Mouse (Mus musculus) limb, embryonic 13.5 days (tissue): ENCODE measurements around the gene Mthfr. TPM values are rescaled to one million over a fixed set of nuclear protein-coding genes. Genes with fewer than 3 reads are reported as not detected.

ENCODE experiments used
- ATAC-seq: fragments of 200-750 bp; cut with Nextera tagmentation; 2 replicates; pipeline ENCODE4 v1.8.0; 2017; ENCODE audit warnings: low read depth, moderate number of reproducible peaks, moderate TSS enrichment; ENCODE audit not compliant: low FRiP score
- H3K27ac ChIP-seq: fragments of 300-500 bp; sonication (generic); 2 replicates; pipeline ENCODE4 v1.5.1; 2015; ENCODE audit warnings: inconsistent platforms, mild to moderate bottlenecking, moderate library complexity
- H3K27me3 ChIP-seq: fragments of 300-500 bp; sonication (generic); 2 replicates; pipeline ENCODE4 v1.6.1; 2015; ENCODE audit warnings: mild to moderate bottlenecking, inconsistent platforms
- H3K36me3 ChIP-seq: fragments of 300-500 bp; sonication (generic); 2 replicates; pipeline ENCODE4 v1.6.1; 2015; ENCODE audit warnings: inconsistent platforms, mild to moderate bottlenecking, moderate library complexity
- H3K4me1 ChIP-seq: fragments of 300-500 bp; sonication (generic); 2 replicates; pipeline ENCODE4 v1.6.1; 2015; ENCODE audit warnings: inconsistent platforms
- H3K4me2 ChIP-seq: fragments of 300-500 bp; sonication (generic); replicated peaks from 2 replicates; pipeline ENCODE4 v1.6.1; 2015; ENCODE audit warnings: inconsistent platforms, mild to moderate bottlenecking, moderate library complexity
- H3K4me3 ChIP-seq: fragments of 300-500 bp; sonication (generic); 2 replicates; pipeline ENCODE4 v1.5.1; 2015; ENCODE audit warnings: moderate library complexity, mild to moderate bottlenecking, inconsistent platforms
- H3K9ac ChIP-seq: fragments of 300-500 bp; sonication (generic); 2 replicates; pipeline ENCODE4 v1.6.1; 2015; ENCODE audit warnings: mild to moderate bottlenecking, inconsistent platforms
- H3K9me3 ChIP-seq: fragments of 300-500 bp; sonication (generic); 2 replicates; pipeline ENCODE4 v1.6.1; 2016; ENCODE audit warnings: inconsistent platforms
- whole genome bisulfite sequencing: fragments of 180-500 bp; shearing (Covaris S2); methylation state at CpG from one replicate; pipeline ENCODE4 v1.1.7; 2015; 5-methylcytosine and 5-hydroxymethylcytosine counted together
- polyA plus RNA-seq: library from polyadenylated mRNA; unstranded; fragments of >200 nt; fragmentation: Nextera tagmentation; extraction: Ambion mirVana; gene quantifications from 2 replicates; pipeline ENCODE4 v1.2.1, GENCODE M21; 2015

The Mthfr gene
- polyA plus RNA-seq, 1 experiment from 2014 or later = 24.9 TPM

DNA sequence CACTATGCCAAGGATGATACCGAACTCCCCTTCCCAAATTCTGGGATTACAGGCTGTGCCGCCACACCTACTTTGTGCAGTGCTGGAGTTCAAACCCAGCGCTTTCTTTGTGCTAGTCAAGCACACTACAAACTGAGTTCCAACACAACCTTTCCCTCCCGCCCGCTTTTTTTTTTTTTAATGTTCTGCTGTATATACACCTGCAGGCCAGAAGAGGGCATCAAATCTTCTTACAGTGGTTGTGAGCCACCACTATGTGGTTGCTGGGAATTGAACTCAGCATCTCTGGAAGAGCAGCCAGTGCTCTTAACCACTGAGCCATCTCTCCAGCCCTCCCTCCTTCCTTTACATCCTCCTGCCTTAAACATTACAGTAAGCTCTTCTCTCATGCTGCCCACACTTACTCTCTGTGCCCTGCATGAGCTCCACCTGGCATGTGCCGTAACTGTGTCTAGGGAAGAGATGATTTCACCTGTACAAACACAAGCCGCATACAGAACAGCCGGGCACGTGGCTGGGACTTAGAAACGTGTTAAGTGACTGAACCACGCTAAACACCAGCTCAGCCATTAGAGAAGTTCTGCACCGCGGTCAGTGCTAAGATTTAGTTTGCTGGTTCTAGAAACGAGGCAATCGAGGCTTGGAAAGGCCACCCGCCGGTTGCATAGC is 35.8 kb downstream of the Mthfr start:
- 47% methylated on average over 17 of the region's 17 CpGs for WGBS
- H3K4me3 ChIP-seq = peak overlapping the region; percentile 38
- H3K27me3 ChIP-seq = no peaks in the 10 kb centered on the region
- no peak overlapping the region for H3K27ac ChIP-seq
- H3K9me3 ChIP-seq = no peaks in the 10 kb centered on the region
- H3K4me1 ChIP-seq = peaks cover 5% of the 10 kb centered on the region; the same call in 1 of the 2 replicates
- H3K9ac ChIP-seq = 0 out of 2 replicates have a peak overlapping the region, but pooled peaks have one; percentile 54
- 0 out of 2 replicates have a peak, but pooled peaks have one; percentile 16 for ATAC-seq
- peaks cover 6% of the 10 kb centered on the region for H3K36me3 ChIP-seq
- peak overlapping the region; percentile 58 for H3K4me2 ChIP-seq

DNA sequence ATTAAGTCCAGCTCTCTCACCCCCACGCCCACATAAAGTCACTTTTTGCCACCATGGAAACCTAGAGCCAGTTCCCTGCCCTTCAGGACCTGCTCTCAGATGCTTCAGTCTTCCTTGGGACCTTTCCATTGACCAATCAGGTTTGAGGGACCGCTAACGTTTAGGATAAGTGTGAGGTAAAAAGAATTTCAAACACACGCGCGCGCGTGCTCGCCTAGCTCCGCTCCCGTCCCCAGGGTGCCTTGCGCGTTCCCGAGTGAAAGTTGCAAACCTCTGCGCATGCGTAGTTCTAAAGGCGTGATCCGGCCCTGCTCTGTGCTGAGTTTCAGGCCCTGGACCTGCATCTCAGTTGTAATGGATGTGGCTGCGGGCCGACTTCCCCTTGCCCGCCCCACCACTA is 36.4 kb downstream of the Mthfr start:
- ATAC-seq = 0 out of 2 replicates have a peak, but pooled peaks have one; percentile 19

DNA sequence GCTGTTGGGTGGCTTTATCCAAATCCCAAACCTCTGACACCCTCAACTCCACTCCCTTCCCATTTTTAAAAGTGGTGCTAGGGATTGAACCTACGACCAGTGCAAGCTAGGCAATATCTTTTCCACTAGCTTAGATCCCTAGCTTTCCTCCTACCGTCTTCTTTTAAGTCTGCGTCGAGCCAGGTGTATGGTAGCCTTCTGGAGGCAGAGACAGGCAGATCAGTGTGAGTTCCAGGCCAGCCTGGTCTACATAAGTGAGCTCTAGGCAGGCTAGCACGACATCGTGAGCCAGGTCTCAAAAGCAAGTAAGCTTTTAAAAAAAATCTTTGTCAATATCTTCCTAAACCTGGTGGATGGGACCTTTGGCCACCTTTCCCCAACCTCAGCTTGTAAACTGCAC is 37.0 kb downstream of the Mthfr start:
- 86% methylated on average over 6 of the region's 6 CpGs for WGBS
- Histone ChIP-seq H3K9me3 (no peaks in the 10 kb centered on the region), H3K27ac (no peak overlapping the region), H3K4me2 (no peak overlapping the region), H3K36me3 (peaks cover 17% of the 10 kb centered on the region), H3K4me3 (no peak overlapping the region), H3K4me1 (peaks cover 5% of the 10 kb centered on the region; the same call in 1 of the 2 replicates), H3K27me3 (no peaks in the 10 kb centered on the region), H3K9ac (no peak overlapping the region)
- no peak for ATAC-seq

More for the DNA sequence above, 36.4 kb downstream of the Mthfr start:
- Histone ChIP-seq H3K4me2 (peak overlapping the region; percentile 58), H3K27ac (no peak overlapping the region; the same call in 1 of the 2 replicates), H3K4me3 (peak overlapping the region; percentile 38), H3K9ac (peak overlapping the region; percentile 54; the same call in 1 of the 2 replicates), H3K4me1 (peaks cover 5% of the 10 kb centered on the region; the same call in 1 of the 2 replicates), H3K27me3 (no peaks in the 10 kb centered on the region), H3K9me3 (no peaks in the 10 kb centered on the region), H3K36me3 (peaks cover 13% of the 10 kb centered on the region)
- WGBS = 33% methylated on average over 21 of the region's 21 CpGs

DNA sequence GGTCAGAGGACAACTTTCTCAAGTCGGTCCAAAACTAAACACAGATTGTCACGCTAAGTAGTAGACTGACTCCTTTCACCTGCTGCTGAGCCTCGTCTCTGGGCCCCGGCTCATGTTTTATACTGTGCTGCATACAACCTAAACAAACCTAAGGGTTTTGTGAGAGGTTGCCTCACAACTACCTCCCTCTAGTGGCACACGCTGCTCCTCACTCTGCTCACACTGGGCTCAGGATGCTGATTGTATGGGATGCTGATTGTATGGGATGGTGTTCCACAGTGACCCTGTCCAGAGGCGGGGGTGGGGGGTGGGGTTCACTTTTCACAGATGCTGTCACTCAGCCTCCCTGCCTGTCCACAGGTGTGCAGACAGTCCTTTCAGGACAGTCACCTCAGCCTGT is 40.3 kb downstream of the Mthfr start:
- H3K27ac ChIP-seq = no peak overlapping the region
- H3K4me3 ChIP-seq = no peak overlapping the region
- H3K27me3 ChIP-seq = no peaks in the 10 kb centered on the region
- no peaks in the 10 kb centered on the region for H3K9me3 ChIP-seq
- 72% methylated on average over 6 of the region's 6 CpGs for WGBS
- no peak overlapping the region for H3K9ac ChIP-seq
- peaks cover 23% of the 10 kb centered on the region for H3K36me3 ChIP-seq
- no peak for ATAC-seq
- H3K4me2 ChIP-seq = no peak overlapping the region
- peaks cover 14% of the 10 kb centered on the region for H3K4me1 ChIP-seq

DNA sequence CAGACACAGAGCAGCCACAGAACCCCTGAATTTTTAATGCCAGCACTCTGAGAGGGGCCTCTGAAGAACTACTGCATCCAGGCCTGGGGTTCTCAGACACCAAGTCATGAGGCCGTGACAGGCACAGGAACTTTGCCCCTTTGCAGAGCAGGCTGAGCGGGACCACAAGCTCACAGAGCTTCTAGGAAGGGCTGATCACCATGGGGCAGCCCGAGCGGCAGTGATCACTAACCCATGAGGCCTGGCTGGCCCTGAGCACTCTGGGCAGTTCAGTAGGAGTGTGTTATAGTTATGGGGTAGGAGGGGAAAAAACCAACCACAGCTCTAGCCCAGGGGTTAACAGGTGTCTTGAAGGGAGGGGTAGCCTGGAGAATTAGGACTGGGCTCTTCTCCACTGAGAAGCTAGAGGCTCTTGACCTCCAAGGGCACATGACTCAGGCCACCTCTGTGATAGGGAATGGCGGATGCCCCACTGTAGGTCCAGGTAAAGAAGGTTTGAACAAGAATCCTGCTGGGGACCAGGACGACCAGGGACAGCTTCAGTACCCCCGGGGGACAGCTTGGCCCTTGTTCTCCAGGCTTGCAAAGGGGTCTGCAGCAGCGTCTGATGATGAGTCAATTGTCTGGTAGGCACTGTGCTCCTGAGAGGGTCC is 41.2 kb downstream of the Mthfr start:
- Histone ChIP-seq H3K4me1 (peaks cover 17% of the 10 kb centered on the region), H3K27me3 (no peaks in the 10 kb centered on the region), H3K27ac (no peak overlapping the region), H3K9me3 (no peaks in the 10 kb centered on the region), H3K9ac (no peak overlapping the region), H3K4me3 (no peak overlapping the region), H3K36me3 (peaks cover 23% of the 10 kb centered on the region), H3K4me2 (no peak overlapping the region)
- 86% methylated on average over 8 of the region's 8 CpGs for WGBS
- ATAC-seq = no peak

DNA sequence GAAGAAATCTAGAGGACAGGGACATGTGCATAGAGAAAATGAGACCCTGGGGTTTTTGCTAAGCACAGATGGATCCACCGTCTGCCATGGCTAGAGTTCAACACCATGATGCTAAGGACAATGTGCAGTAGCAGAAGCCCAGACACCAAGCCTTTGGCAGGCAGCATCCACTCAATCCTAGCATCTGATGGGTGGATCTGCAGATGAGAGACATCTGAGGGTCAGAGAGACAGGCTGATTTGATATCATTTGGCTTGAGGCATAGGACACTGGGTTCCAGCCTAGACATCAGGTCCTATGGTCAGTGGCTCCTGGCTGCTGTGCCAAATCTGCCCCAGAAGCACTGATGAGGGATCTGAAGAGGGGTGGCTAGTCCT is 41.7 kb downstream of the Mthfr start:
- Histone ChIP-seq H3K4me1 (peaks cover 18% of the 10 kb centered on the region), H3K9me3 (no peaks in the 10 kb centered on the region), H3K9ac (0 out of 2 replicates have a peak overlapping the region, but pooled peaks have one; percentile 14), H3K4me3 (no peak overlapping the region), H3K4me2 (no peak overlapping the region), H3K27me3 (no peaks in the 10 kb centered on the region), H3K36me3 (peaks cover 23% of the 10 kb centered on the region), H3K27ac (no peak overlapping the region)
- 96% methylated on average over 1 of the region's 1 CpGs for WGBS
- ATAC-seq = no peak

DNA sequence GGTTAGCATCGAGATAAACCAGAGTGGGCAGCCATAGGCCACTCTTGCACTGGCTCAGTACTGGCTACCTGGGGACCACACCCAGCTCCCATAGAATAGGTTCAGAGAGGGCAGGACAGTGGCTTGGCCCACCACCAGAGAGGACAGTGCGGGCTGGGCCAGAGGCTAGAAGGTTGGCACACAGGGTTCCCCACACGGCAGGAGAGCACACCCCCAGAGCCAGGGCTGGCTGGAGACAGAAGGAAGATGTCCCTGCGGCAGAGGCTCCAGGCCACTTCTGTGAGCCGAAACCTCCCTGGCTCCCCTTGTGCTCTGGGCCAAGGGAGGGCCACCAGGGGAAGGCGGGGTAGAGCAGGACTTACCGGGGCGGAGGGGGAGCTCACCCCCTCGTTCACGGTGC is 42.3 kb downstream of the Mthfr start:
- Histone ChIP-seq H3K27me3 (no peaks in the 10 kb centered on the region), H3K9me3 (no peaks in the 10 kb centered on the region), H3K4me1 (peaks cover 24% of the 10 kb centered on the region), H3K36me3 (peaks cover 23% of the 10 kb centered on the region), H3K27ac (no peak overlapping the region), H3K4me3 (no peak overlapping the region), H3K9ac (no peak overlapping the region), H3K4me2 (no peak overlapping the region)
- no peak for ATAC-seq
- WGBS = 94% methylated on average over 10 of the region's 10 CpGs

DNA sequence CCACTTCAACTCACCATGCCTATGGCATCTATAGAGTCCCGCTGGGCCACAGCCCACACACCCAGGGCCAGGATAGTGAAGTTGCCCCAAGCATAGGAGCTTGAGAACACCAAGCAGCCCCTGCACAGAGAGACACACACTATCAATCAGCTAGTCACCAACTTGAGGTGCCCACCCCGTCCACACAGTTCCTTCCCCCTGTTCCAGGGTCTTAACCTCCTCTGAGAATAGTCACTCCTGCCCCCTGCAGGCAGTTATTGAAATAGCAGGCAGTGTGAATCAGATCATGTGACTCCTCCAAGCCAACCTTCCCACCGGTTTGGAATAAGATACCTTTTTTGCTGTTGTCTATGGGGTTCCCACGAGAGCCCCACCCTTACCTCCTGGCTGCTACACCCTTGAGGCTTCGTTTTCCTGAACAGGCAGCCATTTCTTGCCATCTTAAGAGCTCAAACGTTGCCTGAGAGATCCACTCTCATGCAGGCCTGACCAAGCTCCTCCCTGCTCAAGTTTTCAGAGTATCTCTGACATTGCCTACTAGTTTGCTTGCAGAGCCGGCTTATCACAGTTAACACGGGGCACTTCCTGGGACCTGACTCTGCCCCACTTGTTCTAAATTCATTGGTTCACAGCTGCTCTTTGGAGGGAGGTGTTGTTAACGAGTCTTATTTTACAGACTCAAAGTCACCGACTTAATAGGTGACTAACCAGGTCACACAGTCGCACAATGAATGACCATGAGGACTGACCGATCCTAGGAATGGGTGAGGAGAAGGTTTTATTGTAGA is 43.6 kb downstream of the Mthfr start:
- 47% methylated on average over 12 of the region's 12 CpGs for WGBS
- Histone ChIP-seq H3K36me3 (peaks cover 23% of the 10 kb centered on the region), H3K9ac (no peak overlapping the region), H3K9me3 (no peaks in the 10 kb centered on the region), H3K27me3 (no peaks in the 10 kb centered on the region), H3K4me3 (no peak overlapping the region), H3K27ac (no peak overlapping the region), H3K4me1 (peaks cover 36% of the 10 kb centered on the region), H3K4me2 (no peak overlapping the region)
- ATAC-seq = no peak

DNA sequence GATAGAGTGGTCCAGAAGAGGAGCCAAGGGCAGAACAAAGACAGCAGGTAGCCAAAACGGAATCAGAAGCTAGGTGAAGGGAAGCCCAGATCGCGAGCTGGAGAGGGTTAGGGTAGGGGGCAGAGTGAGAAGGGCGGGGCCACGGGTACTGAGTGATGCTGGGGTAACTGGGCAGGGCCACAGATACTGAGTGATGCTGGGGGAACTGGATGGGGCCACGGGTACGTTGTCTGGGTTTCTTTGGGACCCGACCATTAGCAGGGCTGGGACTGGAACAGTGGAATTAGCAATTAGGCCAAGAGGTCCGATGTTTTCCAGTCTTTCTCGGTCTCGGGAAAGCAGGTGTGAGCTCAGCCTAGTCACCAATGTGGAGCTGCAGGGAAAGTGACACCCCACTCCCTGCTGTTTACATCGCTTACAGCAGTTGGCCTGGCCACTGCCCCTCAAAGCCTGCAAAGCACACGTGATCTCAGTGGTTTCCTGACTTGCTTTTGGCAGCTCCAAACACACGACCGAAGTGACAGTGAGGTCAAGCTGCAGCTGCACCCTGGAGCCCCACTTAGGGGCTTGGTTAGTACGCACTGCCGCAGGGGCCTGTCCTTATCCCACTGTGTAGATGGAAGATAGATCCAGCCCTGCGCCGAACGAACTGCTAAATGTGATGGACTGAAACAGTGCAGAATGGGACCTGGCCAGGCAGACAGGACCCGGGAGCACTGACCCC is 44.5 kb downstream of the Mthfr start:
- Histone ChIP-seq H3K9ac (peak overlapping the region; percentile 50; the same call in 1 of the 2 replicates), H3K4me3 (no peak overlapping the region), H3K27ac (no peak overlapping the region), H3K4me2 (no peak overlapping the region), H3K9me3 (no peaks in the 10 kb centered on the region), H3K27me3 (no peaks in the 10 kb centered on the region), H3K4me1 (peaks cover 40% of the 10 kb centered on the region), H3K36me3 (peaks cover 23% of the 10 kb centered on the region)
- WGBS = 52% methylated on average over 21 of the region's 21 CpGs
- peak; percentile 20; the same call in 1 of the 2 replicates for ATAC-seq

DNA sequence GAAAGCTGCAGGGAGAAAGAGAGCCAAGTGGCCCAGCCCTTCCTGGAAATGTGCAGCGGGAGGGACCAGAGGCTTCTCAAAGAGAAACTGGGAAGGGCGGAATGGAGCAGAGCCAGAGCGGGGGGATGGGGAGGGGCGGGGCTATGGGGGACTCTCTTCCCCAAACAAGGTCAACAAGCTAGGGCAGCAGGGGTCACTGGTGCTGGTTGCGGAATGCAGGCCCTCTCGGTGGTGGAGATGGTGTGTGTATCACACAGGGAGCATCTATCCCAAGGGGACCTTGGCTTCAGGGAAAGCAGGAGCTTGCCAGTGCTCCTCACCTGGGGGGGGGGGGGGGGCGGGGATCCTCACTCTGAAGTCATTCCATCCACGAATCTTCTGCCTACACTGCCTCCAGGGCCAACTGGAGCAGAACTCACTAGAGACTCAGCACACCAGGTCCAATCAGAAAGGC is 45.4 kb downstream of the Mthfr start:
- peaks cover 40% of the 10 kb centered on the region for H3K4me1 ChIP-seq
- WGBS = 13% methylated on average over 8 of the region's 8 CpGs
- no peak overlapping the region for H3K4me2 ChIP-seq
- no peak overlapping the region for H3K9ac ChIP-seq
- H3K4me3 ChIP-seq = no peak overlapping the region
- no peaks in the 10 kb centered on the region for H3K27me3 ChIP-seq
- no peak overlapping the region for H3K27ac ChIP-seq
- H3K9me3 ChIP-seq = no peaks in the 10 kb centered on the region
- H3K36me3 ChIP-seq = peaks cover 21% of the 10 kb centered on the region
- ATAC-seq = no peak

DNA sequence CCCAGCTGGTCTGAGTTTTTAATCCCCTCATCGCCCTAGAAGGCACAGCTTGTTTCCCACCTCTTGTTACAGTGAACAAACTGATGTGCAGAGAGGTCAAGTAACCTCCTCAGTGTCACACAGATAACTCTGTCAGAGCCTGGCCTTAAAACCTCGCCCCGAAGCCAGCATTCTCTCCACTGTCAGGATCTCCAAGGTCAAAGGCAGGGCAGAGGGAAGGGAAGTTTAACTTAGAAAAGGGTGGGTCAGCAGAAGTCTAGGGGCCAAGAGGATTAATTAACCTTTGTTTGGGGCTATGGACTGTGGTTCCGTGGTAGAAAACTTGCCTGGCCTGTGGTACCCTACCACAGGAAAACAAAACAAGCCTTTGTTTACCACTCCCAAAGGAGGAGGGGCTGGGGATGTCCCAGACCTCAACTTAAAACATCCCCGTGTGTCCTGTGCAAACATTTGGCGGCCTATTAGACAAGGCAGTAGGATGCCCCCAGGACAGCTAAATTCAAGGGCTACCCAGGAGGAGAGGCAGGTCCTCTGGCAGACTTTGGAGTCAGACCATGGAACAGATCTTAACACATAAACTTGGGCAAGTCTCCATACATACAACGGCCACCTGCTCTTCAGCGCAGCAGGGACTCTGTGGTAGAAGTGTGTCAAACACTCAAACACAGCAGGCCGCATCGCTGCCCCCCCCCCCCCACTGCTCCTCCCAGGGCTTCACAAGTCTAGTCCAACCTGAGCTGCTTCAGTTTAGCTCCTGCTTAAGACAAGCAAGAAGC is 46.4 kb downstream of the Mthfr start:
- Histone ChIP-seq H3K4me2 (no peak overlapping the region), H3K27me3 (no peaks in the 10 kb centered on the region), H3K36me3 (peaks cover 10% of the 10 kb centered on the region), H3K27ac (no peak overlapping the region), H3K4me3 (no peak overlapping the region), H3K4me1 (peaks cover 40% of the 10 kb centered on the region), H3K9ac (no peak overlapping the region), H3K9me3 (no peaks in the 10 kb centered on the region)
- no peak for ATAC-seq
- 49% methylated on average over 10 of the region's 10 CpGs for WGBS
